Comparison of ENCODE assay signal across 16 mouse cellular contexts in the genomic region with DNA sequence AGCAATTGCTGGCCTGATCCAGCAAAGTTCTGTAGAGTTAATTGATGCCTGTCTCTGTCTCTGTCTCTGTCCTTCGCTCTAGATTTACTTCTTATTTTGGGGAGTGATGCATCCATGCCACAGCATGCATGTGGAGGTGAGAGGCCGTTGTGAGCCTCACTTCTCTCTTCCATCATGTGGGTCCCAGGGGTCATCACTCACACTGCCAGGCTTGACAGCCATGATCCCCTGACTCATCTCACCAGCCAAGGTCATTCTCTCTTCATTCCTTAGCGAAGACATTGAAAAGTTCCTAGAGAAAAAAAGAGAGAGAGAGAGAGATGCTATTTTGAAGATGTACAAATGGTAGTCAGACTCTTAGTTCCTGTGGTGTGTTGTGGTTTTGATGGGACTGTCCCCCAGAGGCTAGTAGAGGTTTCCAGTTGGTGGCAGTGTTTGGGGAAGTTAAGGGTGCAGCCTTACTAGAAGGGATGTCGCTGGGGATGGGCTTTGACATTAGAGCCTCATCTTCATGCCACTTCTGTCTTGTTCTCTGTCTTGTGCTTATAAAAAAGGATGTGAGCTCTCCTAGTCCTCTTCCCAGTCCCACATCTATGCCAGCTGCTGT.
DNase-seq lines count a peak whose midpoint lies in the region; ATAC-seq and TF ChIP-seq lines count a peak whose summit lies in the region.
"Had no signal": no experiment of that assay in that cellular context is flagged by ENCODE, and none has a peak within 500 bp of the region (broad histone marks: within the 10 kb centered on the region; RNA-seq: fewer than 3 reads in every experiment).

No protein-coding gene starts in this region.

- peaks cover 4% of the 10 kb centered on the region; the same call in 1 of the 2 replicates for H3K4me1 ChIP-seq in liver, adult 2 months (ENCODE audit: control insufficient read depth, insufficient read depth, low read length)
- H3K4me1 ChIP-seq in liver, embryonic 12.5 days, result peaks cover 7% of the 10 kb centered on the region
- 0 out of 2 replicates have a peak, but pooled peaks cover 3% of the 10 kb centered on the region for H3K4me1 ChIP-seq in hindbrain, postnatal 0 days (ENCODE audit: insufficient read depth, low read length)
- peaks cover 18% of the 10 kb centered on the region for H3K4me1 ChIP-seq in cerebellum, adult 2 months (ENCODE audit: control insufficient read depth, insufficient read depth, low read length)

- H3K9me3 ChIP-seq in liver, embryonic 12.5 days (replicated peaks), result no peaks in the 10 kb centered on the region
- no peaks in the 10 kb centered on the region for H3K9me3 ChIP-seq in hindbrain, postnatal 0 days (ENCODE audit: low read length)
- H3K9me3 ChIP-seq: embryonic facial prominence, embryonic 15.5 days; G1E; hindbrain, embryonic 13.5 days; liver, embryonic 15.5 days; midbrain, embryonic 12.5 days had no signal

- 86% methylated on average over 4 of the region's 4 CpGs for WGBS in liver, adult 2 months
- WGBS in liver, embryonic 12.5 days (ENCODE audit: insufficient replicate concordance), result 44% methylated on average over 4 of the region's 4 CpGs
- 85% methylated on average over 4 of the region's 4 CpGs for WGBS in hindbrain, postnatal 0 days
- 77% methylated on average over 4 of the region's 4 CpGs for WGBS in cerebellum, adult 2 months

- DNase-seq in liver, adult 2 months (ENCODE audit: extremely low read depth, low read depth, low spot score), result peak; percentile 16
- peak; percentile 29 to 32 for DNase-seq in spleen, adult 18-20 months
- no peak for DNase-seq in hindbrain, postnatal 0 days (ENCODE audit: low spot score)
- no peak for DNase-seq in cerebellum, adult 2 months
- DNase-seq in right cerebral cortex, adult 18-20 months, result no peak
- DNase-seq: cerebellum, adult 9-11 months; kidney, postnatal 10 days; thymus, postnatal 36 days had no signal

- no peak for TF ChIP-seq CTCF in liver, adult 2 months (IDR thresholded peaks at IDR 0.05; ENCODE audit: low read depth, low read length)
- TF ChIP-seq CTCF in hindbrain, postnatal 0 days (IDR thresholded peaks at IDR 0.05; ENCODE audit: low read depth), result no peak
- no peak for TF ChIP-seq CTCF in cerebellum, adult 2 months (IDR thresholded peaks at IDR 0.05; ENCODE audit: borderline replicate concordance, insufficient read depth, low read depth, low read length)

- no peak for TF ChIP-seq POLR2A in liver, adult 2 months (IDR thresholded peaks at IDR 0.05; ENCODE audit: extremely low read depth, insufficient read depth, low read length)
- TF ChIP-seq POLR2A in cerebellum, adult 2 months (IDR thresholded peaks at IDR 0.05; ENCODE audit: borderline replicate concordance, insufficient read depth, low read length), result no peak

- no peak overlapping the region for H3K4me2 ChIP-seq in liver, embryonic 12.5 days
- no peak overlapping the region for H3K4me2 ChIP-seq in hindbrain, postnatal 0 days (ENCODE audit: low read depth, low read length)
- H3K4me2 ChIP-seq: embryonic facial prominence, embryonic 15.5 days; hindbrain, embryonic 13.5 days; liver, embryonic 15.5 days; midbrain, embryonic 12.5 days had no signal

- H3K9ac ChIP-seq in liver, adult 2 months (ENCODE audit: low read depth, low read length), result no peak overlapping the region
- no peak overlapping the region for H3K9ac ChIP-seq in liver, embryonic 12.5 days
- H3K9ac ChIP-seq in hindbrain, postnatal 0 days (replicated peaks; ENCODE audit: low read length), result no peak overlapping the region
- H3K9ac ChIP-seq: embryonic facial prominence, embryonic 15.5 days; hindbrain, embryonic 13.5 days; liver, embryonic 15.5 days; midbrain, embryonic 12.5 days had no signal

- no peak overlapping the region for H3K27ac ChIP-seq in liver, adult 2 months (replicated peaks; ENCODE audit: insufficient read depth, low read depth, low read length)
- no peak overlapping the region for H3K27ac ChIP-seq in liver, embryonic 12.5 days
- H3K27ac ChIP-seq in hindbrain, postnatal 0 days, result no peak overlapping the region
- H3K27ac ChIP-seq in cerebellum, adult 2 months (ENCODE audit: insufficient read depth, low read length), result no peak overlapping the region
- H3K27ac ChIP-seq: embryonic facial prominence, embryonic 15.5 days; hindbrain, embryonic 13.5 days; liver, embryonic 15.5 days; midbrain, embryonic 12.5 days had no signal

- H3K27me3 ChIP-seq in liver, adult 2 months (ENCODE audit: control insufficient read depth, insufficient read depth, low read length), result no peaks in the 10 kb centered on the region
- no peaks in the 10 kb centered on the region for H3K27me3 ChIP-seq in liver, embryonic 12.5 days (replicated peaks)
- no peaks in the 10 kb centered on the region for H3K27me3 ChIP-seq in hindbrain, postnatal 0 days (ENCODE audit: insufficient read depth, low read length)
- no peaks in the 10 kb centered on the region for H3K27me3 ChIP-seq in cerebellum, adult 2 months (ENCODE audit: control insufficient read depth, insufficient read depth, low read length)
- H3K27me3 ChIP-seq: embryonic facial prominence, embryonic 15.5 days; hindbrain, embryonic 13.5 days; liver, embryonic 15.5 days; midbrain, embryonic 12.5 days had no signal

- H3K79me2 ChIP-seq in liver, adult 2 months (ENCODE audit: control insufficient read depth, insufficient read depth, low read length), result no peaks in the 10 kb centered on the region

- ATAC-seq in liver, embryonic 12.5 days, result no peak
- ATAC-seq in activated CD4-positive, CD25-positive, alpha-beta regulatory T cell, adult 4 months, result peak; percentile 98
- ATAC-seq in hematopoietic stem cell, adult 5-6 weeks (replicated peaks in 1 of 2; ENCODE audit: insufficient read depth in 1 of 2, low FRiP score in 2 of 2, low TSS enrichment in 1 of 2, low read depth in 1 of 2, poor library complexity in 2 of 2, severe bottlenecking in 2 of 2), result peak; percentile 69 to 70
- no peak for ATAC-seq in hindbrain, postnatal 0 days

- no peaks in the 10 kb centered on the region for H3K36me3 ChIP-seq in liver, adult 2 months (ENCODE audit: control insufficient read depth, insufficient read depth, low read length)
- no peaks in the 10 kb centered on the region for H3K36me3 ChIP-seq in liver, embryonic 12.5 days
- no peaks in the 10 kb centered on the region for H3K36me3 ChIP-seq in hindbrain, postnatal 0 days (ENCODE audit: insufficient read depth, low read length)
- H3K36me3 ChIP-seq: liver, embryonic 15.5 days had no signal

- H3K4me3 ChIP-seq in liver, adult 2 months (ENCODE audit: insufficient read depth, low read depth, low read length), result no peak overlapping the region
- H3K4me3 ChIP-seq in liver, embryonic 12.5 days, result no peak overlapping the region
- no peak overlapping the region for H3K4me3 ChIP-seq in hindbrain, postnatal 0 days (ENCODE audit: low read length)
- no peak overlapping the region for H3K4me3 ChIP-seq in cerebellum, adult 2 months (replicated peaks; ENCODE audit: insufficient read depth, low read depth, low read length)
- H3K4me3 ChIP-seq: embryonic facial prominence, embryonic 15.5 days; hindbrain, embryonic 13.5 days; liver, embryonic 15.5 days; midbrain, embryonic 12.5 days had no signal

Comparison
In these comparisons a context has a peak if more than half of its experiments do, and no peak if none do; other contexts are left out.
1. DNase-seq: peak in liver, adult 2 months (single experiment) and spleen, adult 18-20 months (2 of 2); none in hindbrain, postnatal 0 days (single experiment), cerebellum, adult 2 months (0 of 2) and right cerebral cortex, adult 18-20 months (single experiment).
2. ATAC-seq: peak in activated CD4-positive, CD25-positive, alpha-beta regulatory T cell, adult 4 months (single experiment) and hematopoietic stem cell, adult 5-6 weeks (2 of 2); none in liver, embryonic 12.5 days (single experiment) and hindbrain, postnatal 0 days (single experiment).